Mouse (Mus musculus) midbrain, embryonic 16.5 days (tissue): ENCODE measurements around the gene Vps25. TPM values are rescaled to one million over a fixed set of nuclear protein-coding genes. Genes with fewer than 3 reads are reported as not detected.

Experiments
- ATAC-seq: fragments of 200-750 bp; cut with Nextera tagmentation; 2 replicates; pipeline ENCODE4 v1.8.0; 2017; ENCODE audit warnings: moderate TSS enrichment
- H3K27ac ChIP-seq: fragments of 300-500 bp; sonication (generic); 2 replicates; pipeline ENCODE4 v1.5.1; 2014; ENCODE audit warnings: mild to moderate bottlenecking, low read length, mixed read lengths
- H3K27me3 ChIP-seq: fragments of 300-500 bp; sonication (generic); 2 replicates; pipeline ENCODE4 v1.6.1; 2014; ENCODE audit warnings: low read depth, low read length, mixed read lengths; ENCODE audit not compliant: control insufficient read depth, insufficient read depth
- H3K36me3 ChIP-seq: fragments of 300-500 bp; sonication (generic); 2 replicates; pipeline ENCODE4 v1.6.1; 2014; ENCODE audit warnings: mild to moderate bottlenecking, low read length, moderate library complexity, mixed read lengths; ENCODE audit not compliant: control insufficient read depth, insufficient read depth
- H3K4me1 ChIP-seq: fragments of 300-500 bp; sonication (generic); 2 replicates; pipeline ENCODE4 v1.6.1; 2014; ENCODE audit warnings: mild to moderate bottlenecking, low read length, mixed read lengths; ENCODE audit not compliant: control insufficient read depth, insufficient read depth
- H3K4me2 ChIP-seq: fragments of 300-500 bp; sonication (generic); 2 replicates; pipeline ENCODE4 v1.6.1; 2014; ENCODE audit warnings: mild to moderate bottlenecking, low read length, mixed read lengths
- H3K4me3 ChIP-seq: fragments of 300-500 bp; sonication (generic); 2 replicates; pipeline ENCODE4 v1.5.1; 2014; ENCODE audit warnings: low read depth, mild to moderate bottlenecking, low read length, moderate library complexity, mixed read lengths
- H3K9ac ChIP-seq: fragments of 300-500 bp; sonication (generic); 2 replicates; pipeline ENCODE4 v1.6.1; 2014; ENCODE audit warnings: low read depth, low read length, mixed read lengths
- H3K9me3 ChIP-seq: fragments of 300-500 bp; sonication (generic); replicated peaks from 2 replicates; pipeline ENCODE4 v1.6.1; 2014; ENCODE audit warnings: mild to moderate bottlenecking, low read length, mixed read lengths; ENCODE audit not compliant: control insufficient read depth, poor library complexity, severe bottlenecking
- WGBS: fragments of 180-500 bp; shearing (Covaris S2); extraction: QIAGEN DNeasy Blood & Tissue Kit; methylation state at CpG from one replicate; pipeline ENCODE4 v1.1.7; 2014; 5-methylcytosine and 5-hydroxymethylcytosine counted together
- polyA plus RNA-seq: library from polyadenylated mRNA; unstranded; fragments of >200 nt; fragmentation: Nextera tagmentation; extraction: Ambion mirVana; gene quantifications from 2 replicates; pipeline ENCODE4 v1.2.1, GENCODE M21; 2015

Gene Vps25
- polyA plus RNA-seq, 1 experiment from 2014 or later = 119 TPM

GRCm38 (mm10) chr11:101251031-101251430 lies 2.5 kb upstream of the Vps25 start:
- no peak overlapping the region for H3K9ac ChIP-seq
- WGBS = 79% methylated on average over 2 of the region's 2 CpGs
- H3K36me3 ChIP-seq = no peaks in the 10 kb centered on the region
- no peaks in the 10 kb centered on the region for H3K9me3 ChIP-seq
- H3K27me3 ChIP-seq = peaks cover 16% of the 10 kb centered on the region
- ATAC-seq = no peak
- no peak overlapping the region for H3K4me3 ChIP-seq
- H3K4me2 ChIP-seq = no peak overlapping the region
- no peak overlapping the region for H3K27ac ChIP-seq
- peaks cover 19% of the 10 kb centered on the region for H3K4me1 ChIP-seq

- Histone ChIP-seq H3K9me3 (no peaks in the 10 kb centered on the region), H3K9ac (peak overlapping the region; percentile 94), H3K27ac (peak overlapping the region; percentile 91), H3K4me2 (peak overlapping the region; percentile 99), H3K4me3 (peak overlapping the region; percentile 70), H3K36me3 (no peaks in the 10 kb centered on the region), H3K27me3 (peaks cover 4% of the 10 kb centered on the region), H3K4me1 (peaks cover 17% of the 10 kb centered on the region)
- no peak for ATAC-seq
- WGBS = 10% methylated on average over 7 of the region's 7 CpGs
Observed at GRCm38 (mm10) chr11:101252941-101253340, 566 bp upstream of the Vps25 start.

GRCm38 (mm10) chr11:101255826-101256775 lies 2.6 kb downstream of the Vps25 start:
- Histone ChIP-seq H3K27ac (no peak overlapping the region), H3K4me2 (no peak overlapping the region), H3K9ac (no peak overlapping the region), H3K4me1 (peaks cover 28% of the 10 kb centered on the region), H3K9me3 (no peaks in the 10 kb centered on the region), H3K4me3 (no peak overlapping the region), H3K36me3 (0 out of 2 replicates have a peak, but pooled peaks cover 3% of the 10 kb centered on the region), H3K27me3 (peaks cover 3% of the 10 kb centered on the region; the same call in 1 of the 2 replicates)
- no peak for ATAC-seq
- 92% methylated on average over 13 of the region's 13 CpGs for WGBS

GRCm38 (mm10) chr11:101259261-101259712 lies 5.8 kb downstream of the Vps25 start:
- Histone ChIP-seq H3K27me3 (peaks cover 25% of the 10 kb centered on the region), H3K9me3 (no peaks in the 10 kb centered on the region), H3K4me3 (no peak overlapping the region), H3K9ac (0 out of 2 replicates have a peak overlapping the region, but pooled peaks have one; percentile 11), H3K36me3 (0 out of 2 replicates have a peak, but pooled peaks cover 3% of the 10 kb centered on the region), H3K27ac (no peak overlapping the region), H3K4me1 (peaks cover 15% of the 10 kb centered on the region), H3K4me2 (no peak overlapping the region)
- no peak for ATAC-seq
- 44% methylated on average over 6 of the region's 6 CpGs for WGBS

GRCm38 (mm10) chr11:101259948-101260825 lies 6.7 kb downstream of the Vps25 start, which contains the start of gene Wnk4:
TSS of gene Wnk4 (plus strand) at chr11:101260567.
- no peak within 1 kb of the TSS for H3K27ac ChIP-seq
- WGBS = 1% methylated on average over 43 of the region's 43 CpGs
- ATAC-seq = peak; percentile 69

GRCm38 (mm10) chr11:101260826-101261380 lies 7.4 kb downstream of the Vps25 start:
- peak; percentile 20; the same call in 1 of the 2 replicates for ATAC-seq

More at GRCm38 (mm10) chr11:101259948-101260825, 6.7 kb downstream of the Vps25 start, which contains the start of gene Wnk4:
- 0 out of 2 replicates have a peak, but pooled peaks cover 3% of the 10 kb centered on the region for H3K36me3 ChIP-seq
- peak within 1 kb of the TSS; percentile 62 for H3K9ac ChIP-seq
- peak within 1 kb of the TSS; percentile 42 for H3K4me3 ChIP-seq
- peaks cover 17% of the 10 kb centered on the region for H3K4me1 ChIP-seq
- H3K4me2 ChIP-seq = peak within 1 kb of the TSS; percentile 85
- H3K9me3 ChIP-seq = no peaks in the 10 kb centered on the region
- peaks cover 32% of the 10 kb centered on the region for H3K27me3 ChIP-seq

GRCm38 (mm10) chr11:101262272-101262967 lies 8.9 kb downstream of the Vps25 start:
- Histone ChIP-seq H3K9ac (no peak overlapping the region), H3K27ac (no peak overlapping the region), H3K36me3 (0 out of 2 replicates have a peak, but pooled peaks cover 3% of the 10 kb centered on the region), H3K27me3 (peaks cover 34% of the 10 kb centered on the region), H3K4me3 (no peak overlapping the region; the same call in 1 of the 2 replicates), H3K9me3 (no peaks in the 10 kb centered on the region), H3K4me1 (peaks cover 23% of the 10 kb centered on the region), H3K4me2 (no peak overlapping the region; the same call in 1 of the 2 replicates)
- ATAC-seq = no peak
- 2% methylated on average over 24 of the region's 24 CpGs for WGBS

More at GRCm38 (mm10) chr11:101260826-101261380, 7.4 kb downstream of the Vps25 start:
- Histone ChIP-seq H3K4me1 (peaks cover 23% of the 10 kb centered on the region), H3K4me2 (peak overlapping the region; percentile 85), H3K4me3 (peak overlapping the region; percentile 42), H3K27me3 (peaks cover 34% of the 10 kb centered on the region), H3K36me3 (0 out of 2 replicates have a peak, but pooled peaks cover 3% of the 10 kb centered on the region), H3K9ac (peak overlapping the region; percentile 62), H3K9me3 (no peaks in the 10 kb centered on the region), H3K27ac (no peak overlapping the region)
- WGBS = 1% methylated on average over 30 of the region's 30 CpGs
